In the genomic region with DNA sequence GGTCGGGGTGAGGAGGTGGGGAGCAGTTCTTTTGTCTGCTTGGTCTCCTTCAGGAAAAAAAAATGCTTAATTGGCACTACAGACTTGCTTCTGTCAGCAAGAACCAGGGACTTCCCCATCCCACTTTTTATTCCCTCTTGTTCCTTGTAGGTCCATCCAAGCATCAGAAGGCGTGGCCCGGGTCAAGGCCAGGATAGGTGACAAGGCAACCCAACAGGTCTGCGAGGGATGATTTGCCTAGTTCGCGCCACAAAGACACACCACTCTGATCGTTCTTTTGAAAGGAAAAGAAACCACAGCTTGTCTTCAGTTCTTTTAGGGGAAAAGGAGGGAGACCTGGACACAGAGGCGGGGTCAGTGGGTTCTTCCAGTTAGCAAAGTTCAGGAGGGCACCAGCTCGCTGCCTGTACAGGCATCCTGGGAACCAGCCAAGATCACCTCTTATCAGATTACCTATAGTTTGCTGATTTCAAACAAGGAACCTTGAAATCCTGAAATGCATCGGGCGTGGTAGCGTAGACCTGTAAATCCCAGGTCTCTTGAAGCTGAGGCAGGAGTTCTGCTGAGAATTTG, we compare ENCODE assay signal across 8 mouse cellular contexts. TPM values are rescaled to one million over a fixed set of nuclear protein-coding genes. Genes with fewer than 3 reads are reported as not detected.
DNase-seq lines count a peak whose midpoint lies in the region; ATAC-seq and TF ChIP-seq lines count a peak whose summit lies in the region.

No protein-coding gene starts in this region.

- H3K4me1 ChIP-seq in lung, embryonic 15.5 days: peaks cover 7% of the 10 kb centered on the region
- no peaks in the 10 kb centered on the region for H3K4me1 ChIP-seq in lung, adult 2 months (ENCODE audit: control insufficient read depth, insufficient read depth, low read length)
- peaks cover 12% of the 10 kb centered on the region for H3K4me1 ChIP-seq in forebrain, embryonic 13.5 days
- peaks cover 16% of the 10 kb centered on the region for H3K4me1 ChIP-seq in limb, embryonic 10.5 days
- H3K4me1 ChIP-seq in stomach, embryonic 14.5 days (ENCODE audit: control insufficient read depth, insufficient read depth, low read length): no peaks in the 10 kb centered on the region

- peak overlapping the region; percentile 56 for H3K4me3 ChIP-seq in lung, embryonic 15.5 days
- H3K4me3 ChIP-seq in lung, adult 2 months (replicated peaks; ENCODE audit: extremely low read depth, low read depth, low read length): no peak overlapping the region
- peak overlapping the region; percentile 64 for H3K4me3 ChIP-seq in forebrain, embryonic 13.5 days
- H3K4me3 ChIP-seq in limb, embryonic 10.5 days: peak overlapping the region; percentile 69
- H3K4me3 ChIP-seq in stomach, embryonic 14.5 days (ENCODE audit: low read depth, low read length): peak overlapping the region; percentile 54

- ATAC-seq in lung, embryonic 15.5 days (ENCODE audit: borderline replicate concordance, extremely low read depth, low FRiP score, low TSS enrichment): no peak
- no peak for ATAC-seq in forebrain, embryonic 13.5 days
- ATAC-seq in stomach, embryonic 14.5 days (ENCODE audit: insufficient number of reproducible peaks, insufficient read depth, low FRiP score, low read depth): no peak
- ATAC-seq in erythroid progenitor cell, adult 5-6 weeks (replicated peaks; ENCODE audit: low FRiP score, poor library complexity, severe bottlenecking): no peak

- H3K9me3 ChIP-seq in lung, embryonic 15.5 days: no peaks in the 10 kb centered on the region
- no peaks in the 10 kb centered on the region for H3K9me3 ChIP-seq in forebrain, embryonic 13.5 days (replicated peaks)
- H3K9me3 ChIP-seq in limb, embryonic 10.5 days (replicated peaks): no peaks in the 10 kb centered on the region
- H3K9me3 ChIP-seq in stomach, embryonic 14.5 days (ENCODE audit: control insufficient read depth, low read depth, low read length): no peaks in the 10 kb centered on the region

- WGBS in lung, embryonic 15.5 days: 34% methylated on average over 12 of the region's 12 CpGs
- whole genome bisulfite sequencing in lung, adult 2 months: 39% methylated on average over 12 of the region's 12 CpGs
- 51% methylated on average over 12 of the region's 12 CpGs for WGBS in forebrain, embryonic 13.5 days
- WGBS in limb, embryonic 10.5 days: 37% methylated on average over 12 of the region's 12 CpGs
- WGBS in stomach, embryonic 14.5 days: 33% methylated on average over 12 of the region's 12 CpGs

- TF ChIP-seq POLR2A in lung, adult 2 months (IDR thresholded peaks at IDR 0.05; ENCODE audit: borderline replicate concordance, extremely low read depth, low read depth, low read length): no peak

- peak overlapping the region; percentile 52; the same call in 1 of the 2 replicates for H3K9ac ChIP-seq in lung, embryonic 15.5 days
- no peak overlapping the region for H3K9ac ChIP-seq in forebrain, embryonic 13.5 days
- no peak overlapping the region for H3K9ac ChIP-seq in stomach, embryonic 14.5 days (replicated peaks; ENCODE audit: low read depth, low read length)

- H3K27me3 ChIP-seq in lung, embryonic 15.5 days: peaks cover 14% of the 10 kb centered on the region; the same call in 1 of the 2 replicates
- H3K27me3 ChIP-seq in forebrain, embryonic 13.5 days: peaks cover 34% of the 10 kb centered on the region
- H3K27me3 ChIP-seq in limb, embryonic 10.5 days (ENCODE audit: low read depth, poor library complexity, severe bottlenecking): peaks cover 36% of the 10 kb centered on the region
- peaks cover 11% of the 10 kb centered on the region for H3K27me3 ChIP-seq in stomach, embryonic 14.5 days (ENCODE audit: control insufficient read depth, insufficient read depth, low read length)

- H3K36me3 ChIP-seq in lung, embryonic 15.5 days: no peaks in the 10 kb centered on the region
- no peaks in the 10 kb centered on the region for H3K36me3 ChIP-seq in forebrain, embryonic 13.5 days (ENCODE audit: poor library complexity, severe bottlenecking)
- no peaks in the 10 kb centered on the region for H3K36me3 ChIP-seq in limb, embryonic 10.5 days
- H3K36me3 ChIP-seq in stomach, embryonic 14.5 days (ENCODE audit: control insufficient read depth, insufficient read depth, low read length): no peaks in the 10 kb centered on the region

- no peak overlapping the region for H3K27ac ChIP-seq in lung, embryonic 15.5 days
- H3K27ac ChIP-seq in forebrain, embryonic 13.5 days: no peak overlapping the region
- no peak overlapping the region for H3K27ac ChIP-seq in limb, embryonic 10.5 days
- H3K27ac ChIP-seq in stomach, embryonic 14.5 days (ENCODE audit: low read length): no peak overlapping the region

- peak overlapping the region; percentile 98 for H3K4me2 ChIP-seq in lung, embryonic 15.5 days
- peak overlapping the region; percentile 99 for H3K4me2 ChIP-seq in forebrain, embryonic 13.5 days
- H3K4me2 ChIP-seq in stomach, embryonic 14.5 days (replicated peaks; ENCODE audit: low read depth, low read length): peak overlapping the region; percentile 99

- no peak for TF ChIP-seq CTCF in lung, adult 2 months (IDR thresholded peaks at IDR 0.05; ENCODE audit: insufficient read depth, low read length)

- DNase-seq in lung, adult 2 months: no peak
- DNase-seq in limb, embryonic 10.5 days (ENCODE audit: low spot score): peak; percentile 31
- no peak for DNase-seq in adrenal gland, postnatal 10 days
- no peak for DNase-seq in frontal cortex, postnatal 10 days (ENCODE audit: low spot score in 2 of 2)

RNA-seq across cellular contexts. Expression of a gene that starts 0.5 kb away (rescaled TPM):
- 6.0 and 7.0 TPM in 2 replicates for polyA plus RNA-seq in lung, embryonic 15.5 days (2015; fragmentation: Nextera tagmentation; extraction: Ambion mirVana)
- 0.19 and 0.65 TPM in 2 replicates for polyA plus RNA-seq in lung, adult 2 months (2012; rRNA removed)
- 5.4 and 6.1 TPM in 2 replicates for polyA plus RNA-seq in forebrain, embryonic 13.5 days (2015; fragmentation: Nextera tagmentation; extraction: Ambion mirVana)
- polyA plus RNA-seq in limb, embryonic 10.5 days (2016; fragmentation: Nextera tagmentation; extraction: Ambion mirVana): 6.9 and 7.0 TPM in 2 replicates
- 3.8 and 4.7 TPM in 2 replicates for polyA plus RNA-seq in stomach, embryonic 14.5 days (2014; fragmentation: Nextera tagmentation; extraction: Ambion mirVana)
- 1 to 10 TPM in 1 of 2 experiments, under 1 TPM in 1; 0.94 to 1.1 TPM for total RNA-seq in adrenal gland, postnatal 10 days (2021)
- total RNA-seq in erythroid progenitor cell, adult 5-6 weeks (2015; ENCODE audit: low replicate concordance): not detected in 2 replicates
- total RNA-seq in erythroid progenitor cell, adult 5-6 weeks (2017; ENCODE audit: low replicate concordance): not detected in 2 replicates
